Mouse (Mus musculus) kidney, adult 11 months (tissue): ENCODE results near the gene Clic6.
A peak's percentile ranks its signal among the peaks of the same experiment; 100 is the strongest.
"Not testable (repeated sequence)": the region's sequence is repeated elsewhere in the genome, so short reads cannot be mapped to it uniquely, and the experiment has no call there.

ENCODE experiments used
- DNase-seq: peaks from one replicate; pipeline ENCODE4 v3.0.0; 2022

Clic6 gene

GRCm38 (mm10) chr16:92472898-92473297 lies 12.6 kb upstream of the Clic6 start:
- no peak for DNase-seq

- no peak for DNase-seq
These were observed 10.3 kb upstream of the Clic6 start for GRCm38 (mm10) chr16:92475093-92475860.

GRCm38 (mm10) chr16:92478561-92479150 lies 6.9 kb upstream of the Clic6 start:
- peak; percentile 17 for DNase-seq

GRCm38 (mm10) chr16:92487086-92487485 lies 1.6 kb downstream of the Clic6 start:
- no peak for DNase-seq

GRCm38 (mm10) chr16:92487489-92487888 lies 2.0 kb downstream of the Clic6 start:
- no peak for DNase-seq

- DNase-seq, result no peak
These were observed 2.9 kb downstream of the Clic6 start for GRCm38 (mm10) chr16:92488456-92488855.

- no peak for DNase-seq
These were observed 3.8 kb downstream of the Clic6 start for GRCm38 (mm10) chr16:92489356-92489755.

GRCm38 (mm10) chr16:92497851-92498588 lies 12.5 kb downstream of the Clic6 start:
- DNase-seq, result no peak

GRCm38 (mm10) chr16:92498589-92498981 lies 13.0 kb downstream of the Clic6 start:
- DNase-seq, result no peak

- DNase-seq, result no peak
These were observed 13.8 kb downstream of the Clic6 start for GRCm38 (mm10) chr16:92499324-92499723.

GRCm38 (mm10) chr16:92500534-92500933 lies 15.0 kb downstream of the Clic6 start:
- DNase-seq, result no peak

GRCm38 (mm10) chr16:92503105-92503504 lies 17.6 kb downstream of the Clic6 start:
- DNase-seq, result no peak

GRCm38 (mm10) chr16:92507573-92507972 lies 22.0 kb downstream of the Clic6 start:
- DNase-seq, result no peak

GRCm38 (mm10) chr16:92510835-92511772 lies 25.6 kb downstream of the Clic6 start:
- no peak for DNase-seq

- DNase-seq, result no peak
These were observed 26.3 kb downstream of the Clic6 start for GRCm38 (mm10) chr16:92511773-92512391.

- DNase-seq, result not testable (repeated sequence)
These were observed 29.4 kb downstream of the Clic6 start for GRCm38 (mm10) chr16:92514896-92515295.

- no peak for DNase-seq
These were observed 30.6 kb downstream of the Clic6 start for GRCm38 (mm10) chr16:92516139-92516538.

GRCm38 (mm10) chr16:92518718-92519117 lies 33.2 kb downstream of the Clic6 start:
- DNase-seq, result no peak

GRCm38 (mm10) chr16:92519820-92520492 lies 34.4 kb downstream of the Clic6 start:
- no peak for DNase-seq

GRCm38 (mm10) chr16:92523351-92523750 lies 37.8 kb downstream of the Clic6 start:
- DNase-seq, result no peak

- DNase-seq, result no peak
These were observed 39.1 kb downstream of the Clic6 start for GRCm38 (mm10) chr16:92524651-92525050.

GRCm38 (mm10) chr16:92525919-92526318 lies 40.4 kb downstream of the Clic6 start:
- no peak for DNase-seq
